Mouse (Mus musculus): ENCODE results near the gene Kctd11. TPM values are rescaled to one million over a fixed set of nuclear protein-coding genes. Genes with fewer than 3 reads are reported as not detected.

Gene Kctd11
- total and polyA plus RNA-seq, 3 experiments, result 1.8 to 3.9 (median 2.1) TPM

GRCm38 (mm10) chr11:69878399-69878798, 2.8 kb downstream of the Kctd11 start:
- no peak for TF ChIP-seq BHLHE40 (IDR thresholded peaks at IDR 0.05; ENCODE audit: low read depth, low read length)
- TF ChIP-seq UBTF (IDR thresholded peaks at IDR 0.05; ENCODE audit: low read depth, low read length), result no peak
- TF ChIP-seq CHD1 (IDR thresholded peaks at IDR 0.05; ENCODE audit: low read depth, low read length), result no peak
- TF ChIP-seq JUND (conservative IDR thresholded peaks at IDR 0.05; ENCODE audit: low read depth, low read length), result no peak
- no peak for TF ChIP-seq E2F4 (IDR thresholded peaks at IDR 0.05; ENCODE audit: insufficient replicate concordance, low read depth, low read length)
- TF ChIP-seq NELFE (IDR thresholded peaks at IDR 0.05; ENCODE audit: low read depth, low read length), result no peak
- TF ChIP-seq KAT2A (IDR thresholded peaks at IDR 0.05; ENCODE audit: insufficient replicate concordance, low read length), result no peak
- TF ChIP-seq POLR2A (IDR thresholded peaks at IDR 0.05; ENCODE audit: low read depth, low read length), result no peak
- TF ChIP-seq PAX5 (IDR thresholded peaks at IDR 0.05; ENCODE audit: low read length), result no peak
- no peak for TF ChIP-seq IRF4 (IDR thresholded peaks at IDR 0.05; ENCODE audit: low read depth, low read length)
- H3K9ac ChIP-seq (ENCODE audit: insufficient read depth, low read depth), result no peak overlapping the region
- H3K4me1 ChIP-seq (ENCODE audit: control insufficient read depth in 1 of 2, insufficient read depth in 2 of 2), result peaks cover 21 to 66% of the 10 kb centered on the region in 2 experiments
- no peak overlapping the region for H3K27ac ChIP-seq (ENCODE audit: insufficient read depth, low read depth)
- peaks cover under 1 to 34% of the 10 kb centered on the region in 2 experiments for H3K36me3 ChIP-seq (replicated peaks in 1 of 2; ENCODE audit: control insufficient read depth in 1 of 2, insufficient read depth in 1 of 2, low read length in 1 of 2)
- H3K4me3 ChIP-seq (replicated peaks in 1 of 3; ENCODE audit: low read depth in 2 of 3, low read length in 2 of 3, poor library complexity in 1 of 3), result no peak overlapping the region
- peaks cover 4% of the 10 kb centered on the region for H3K9me3 ChIP-seq (replicated peaks; ENCODE audit: low read length)
- in situ Hi-C loops (cut with MboI; ENCODE audit: low pct_ligation_motif_present, low pct_unique_long_range_greater_than_20kb, low sequenced_read_pairs), result loop anchor here (5.0 kb wide), 2 partner anchors 76 to 196 kb away; partner anchors contain the start of genes Fgf11 and Senp3
- H3K4me2 ChIP-seq (ENCODE audit: insufficient read depth, low read depth, poor library complexity, severe bottlenecking), result no peak overlapping the region
- dilution Hi-C loops (cut with MboI; ENCODE audit: extremely low pct_ligation_motif_present, extremely low pct_unique_long_range_greater_than_20kb, low sequenced_read_pairs), result no loop called here
- no peak for DNase-seq (ENCODE audit: extremely low read depth)
- no peaks in the 10 kb centered on the region for H3K27me3 ChIP-seq (replicated peaks)
- no peaks in the 10 kb centered on the region for H3K79me2 ChIP-seq (replicated peaks; ENCODE audit: control insufficient read depth, extremely low read depth, insufficient read depth, poor library complexity, severe bottlenecking)

- H3K9ac ChIP-seq (ENCODE audit: insufficient read depth, low read depth), result no peak within 1 kb of the TSS
- H3K79me2 ChIP-seq (replicated peaks; ENCODE audit: control insufficient read depth, extremely low read depth, insufficient read depth, poor library complexity, severe bottlenecking), result no peaks in the 10 kb centered on the region
- H3K36me3 ChIP-seq (replicated peaks in 1 of 2; ENCODE audit: control insufficient read depth in 1 of 2, insufficient read depth in 1 of 2, low read length in 1 of 2), result peaks cover 0 to 28% of the 10 kb centered on the region in 2 experiments
- in situ Hi-C loops (cut with MboI; ENCODE audit: low pct_ligation_motif_present, low pct_unique_long_range_greater_than_20kb, low sequenced_read_pairs) (loop anchor here (5.0 kb wide), 2 partner anchors 76 to 196 kb away; partner anchors contain the start of genes Fgf11 and Senp3), dilution Hi-C loops (cut with MboI; ENCODE audit: extremely low pct_ligation_motif_present, extremely low pct_unique_long_range_greater_than_20kb, low sequenced_read_pairs) (no loop called here)
- H3K27me3 ChIP-seq (replicated peaks), result no peaks in the 10 kb centered on the region
- no peak within 1 kb of the TSS for H3K4me3 ChIP-seq (replicated peaks in 1 of 3; ENCODE audit: low read depth in 2 of 3, low read length in 2 of 3, poor library complexity in 1 of 3)
- TF ChIP-seq MAX (IDR thresholded peaks at IDR 0.05; ENCODE audit: low read length), result no peak
- TF ChIP-seq TCF12 (IDR thresholded peaks at IDR 0.05; ENCODE audit: low read depth, low read length), result no peak
- no peak for TF ChIP-seq USF2 (conservative IDR thresholded peaks at IDR 0.05; ENCODE audit: low read depth, low read length)
- TF ChIP-seq KAT2A (IDR thresholded peaks at IDR 0.05; ENCODE audit: insufficient replicate concordance, low read length), result no peak
- no peak for TF ChIP-seq MAFK (IDR thresholded peaks at IDR 0.05; ENCODE audit: insufficient replicate concordance, low read length)
- no peak for TF ChIP-seq UBTF (IDR thresholded peaks at IDR 0.05; ENCODE audit: low read depth, low read length)
- TF ChIP-seq MAZ (IDR thresholded peaks at IDR 0.05; ENCODE audit: low read depth, low read length), result no peak
- no peak for TF ChIP-seq NRF1 (IDR thresholded peaks at IDR 0.05; ENCODE audit: low read depth, low read length)
- no peak for TF ChIP-seq NELFE (IDR thresholded peaks at IDR 0.05; ENCODE audit: low read depth, low read length)
- TF ChIP-seq JUN (IDR thresholded peaks at IDR 0.05; ENCODE audit: insufficient read depth, low read depth, low read length), result no peak
- TF ChIP-seq USF1 (IDR thresholded peaks at IDR 0.05; ENCODE audit: low read depth, low read length), result no peak
- TF ChIP-seq TBP (conservative IDR thresholded peaks at IDR 0.05; ENCODE audit: low read depth, low read length), result no peak
- TF ChIP-seq ZC3H11A (IDR thresholded peaks at IDR 0.05; ENCODE audit: low read depth, low read length), result no peak
- no peak for TF ChIP-seq HCFC1 (IDR thresholded peaks at IDR 0.05; ENCODE audit: low read depth, low read length)
- TF ChIP-seq SIN3A (IDR thresholded peaks at IDR 0.05; ENCODE audit: low read length), result no peak
- H3K27ac ChIP-seq (ENCODE audit: insufficient read depth, low read depth), result no peak within 1 kb of the TSS
- DNase-seq (ENCODE audit: extremely low read depth), result no peak
- H3K9me3 ChIP-seq (replicated peaks; ENCODE audit: low read length), result no peaks in the 10 kb centered on the region
- H3K4me1 ChIP-seq (ENCODE audit: control insufficient read depth in 1 of 2, insufficient read depth in 2 of 2), result peaks cover 21 to 71% of the 10 kb centered on the region in 2 experiments
- H3K4me2 ChIP-seq (ENCODE audit: insufficient read depth, low read depth, poor library complexity, severe bottlenecking), result no peak within 1 kb of the TSS
Observed at GRCm38 (mm10) chr11:69877878-69878277, 3.3 kb downstream of the Kctd11 start, which contains the start of gene Tmem95. Tmem95 (minus strand) TSS chr11:69878018.
